Mouse (Mus musculus) forebrain, embryonic 10.5 days (tissue): ENCODE measurements around the gene Xdh. TPM values are rescaled to one million over a fixed set of nuclear protein-coding genes. Genes with fewer than 3 reads are reported as not detected.
"Not testable (repeated sequence)": the region's sequence is repeated elsewhere in the genome, so short reads cannot be mapped to it uniquely, and the experiment has no call there.

Experiments used
- DNase-seq: peaks from one replicate; pipeline ENCODE4 v3.0.0-alpha.2; 2017; ENCODE audit warnings: low spot score; ENCODE audit errors: extremely low spot score
- H3K27ac ChIP-seq: fragments of 300-500 bp; sonication (generic); 2 replicates; pipeline ENCODE4 v1.5.1; 2016; ENCODE audit warnings: mild to moderate bottlenecking
- H3K27me3 ChIP-seq: fragments of 300-500 bp; sonication (generic); 2 replicates; pipeline ENCODE4 v1.6.1; 2016; ENCODE audit warnings: mild to moderate bottlenecking; ENCODE audit not compliant: poor library complexity, severe bottlenecking
- H3K36me3 ChIP-seq: fragments of 300-500 bp; sonication (generic); replicated peaks from 2 replicates; pipeline ENCODE4 v1.6.1; 2016; ENCODE audit warnings: mild to moderate bottlenecking, moderate library complexity
- H3K4me1 ChIP-seq: fragments of 300-500 bp; sonication (generic); 2 replicates; pipeline ENCODE4 v1.6.1; 2016
- H3K4me3 ChIP-seq: fragments of 300-500 bp; sonication (generic); 2 replicates; pipeline ENCODE4 v1.5.1; 2016; ENCODE audit warnings: mild to moderate bottlenecking, moderate library complexity
- H3K9me3 ChIP-seq: fragments of 300-500 bp; sonication (generic); 2 replicates; pipeline ENCODE4 v1.6.1; 2016; ENCODE audit warnings: mild to moderate bottlenecking, moderate library complexity
- WGBS: fragments of 180-500 bp; shearing (Covaris S2); methylation state at CpG from one replicate; pipeline ENCODE4 v1.1.7; 2016; 5-methylcytosine and 5-hydroxymethylcytosine counted together
- polyA plus RNA-seq: library from polyadenylated mRNA; unstranded; fragments of >200 nt; fragmentation: Nextera tagmentation; extraction: Ambion mirVana; gene quantifications from 2 replicates; pipeline ENCODE4 v1.2.1, GENCODE M21; 2016

Xdh gene
- polyA plus RNA-seq, 1 experiment from 2014 or later = 0.15 TPM

- no peaks in the 10 kb centered on the region for H3K36me3 ChIP-seq
- H3K27ac ChIP-seq = no peak overlapping the region
- 92% methylated on average over 11 of the region's 11 CpGs for WGBS
- DNase-seq = no peak
- no peaks in the 10 kb centered on the region for H3K27me3 ChIP-seq
- no peak overlapping the region for H3K4me3 ChIP-seq
- no peaks in the 10 kb centered on the region for H3K4me1 ChIP-seq
- peaks cover 4% of the 10 kb centered on the region; the same call in 1 of the 2 replicates for H3K9me3 ChIP-seq
These were observed 97.0 kb downstream of the Xdh start for GRCm38 (mm10) chr17:73853041-73853440.

GRCm38 (mm10) chr17:73847399-73847798 is 102.6 kb downstream of the Xdh start:
- DNase-seq = no peak
- H3K36me3 ChIP-seq = no peaks in the 10 kb centered on the region
- WGBS = 89% methylated on average over 1 of the region's 1 CpGs
- no peak overlapping the region for H3K27ac ChIP-seq
- no peak overlapping the region for H3K4me3 ChIP-seq
- H3K4me1 ChIP-seq = no peaks in the 10 kb centered on the region
- H3K27me3 ChIP-seq = no peaks in the 10 kb centered on the region
- no peaks in the 10 kb centered on the region for H3K9me3 ChIP-seq

GRCm38 (mm10) chr17:73845632-73846031 is 104.4 kb downstream of the Xdh start:
- Histone ChIP-seq H3K27ac (no peak overlapping the region), H3K4me3 (no peak overlapping the region), H3K36me3 (no peaks in the 10 kb centered on the region), H3K9me3 (no peaks in the 10 kb centered on the region), H3K27me3 (no peaks in the 10 kb centered on the region), H3K4me1 (no peaks in the 10 kb centered on the region)
- 76% methylated on average over 3 of the region's 3 CpGs for WGBS
- DNase-seq = no peak

GRCm38 (mm10) chr17:73842963-73843362 is 107.0 kb downstream of the Xdh start:
- Histone ChIP-seq H3K36me3 (no peaks in the 10 kb centered on the region), H3K9me3 (no peaks in the 10 kb centered on the region), H3K4me3 (no peak overlapping the region), H3K4me1 (peaks cover 7% of the 10 kb centered on the region), H3K27ac (no peak overlapping the region), H3K27me3 (no peaks in the 10 kb centered on the region)
- 90% methylated on average over 1 of the region's 1 CpGs for WGBS
- DNase-seq = no peak

GRCm38 (mm10) chr17:73839876-73840275 is 110.1 kb downstream of the Xdh start:
- H3K4me1 ChIP-seq, H3K27me3 ChIP-seq, H3K4me3 ChIP-seq, H3K27ac ChIP-seq, DNase-seq, H3K36me3 ChIP-seq, H3K9me3 ChIP-seq: not testable (repeated sequence)
- 64% methylated on average over 1 of the region's 1 CpGs for WGBS

DNA sequence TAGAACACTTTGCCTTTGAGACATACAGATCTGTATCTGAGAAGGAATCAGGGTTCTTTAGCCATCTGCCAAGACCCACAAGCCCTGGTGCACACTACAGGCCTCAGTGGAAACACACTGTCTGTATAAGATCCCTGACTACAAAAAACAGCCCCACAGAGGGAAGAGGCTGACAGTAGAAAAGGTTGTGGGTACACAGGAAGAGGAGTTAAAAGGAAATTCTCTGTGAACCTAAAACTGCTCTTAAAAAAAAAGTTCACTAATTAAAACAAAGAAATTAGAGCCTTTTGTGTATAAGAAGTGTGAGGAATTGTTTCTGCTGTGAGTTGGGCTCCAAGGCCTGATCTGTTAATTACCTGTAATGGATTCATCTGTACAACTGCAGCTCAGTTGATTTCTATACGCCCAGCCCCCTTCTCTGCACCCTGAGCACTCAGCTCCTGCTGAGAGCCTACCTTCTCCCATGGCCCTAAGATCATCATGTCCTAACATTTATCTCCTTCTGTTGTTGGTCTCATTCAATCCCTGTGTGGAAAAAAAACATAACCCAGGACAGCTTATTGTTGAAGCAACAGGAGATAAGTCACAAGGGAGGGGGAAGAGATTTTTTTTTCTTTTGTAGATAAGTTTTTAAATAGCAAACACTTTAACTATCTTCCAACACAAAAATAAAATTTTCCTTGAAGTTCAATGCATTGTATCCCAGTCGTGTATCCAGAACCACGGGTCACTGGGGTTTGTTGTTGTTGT is 110.7 kb downstream of the Xdh start:
- peaks cover 7% of the 10 kb centered on the region for H3K4me1 ChIP-seq
- no peak overlapping the region for H3K27ac ChIP-seq
- H3K27me3 ChIP-seq = no peaks in the 10 kb centered on the region
- no peaks in the 10 kb centered on the region for H3K36me3 ChIP-seq
- no peaks in the 10 kb centered on the region for H3K9me3 ChIP-seq
- DNase-seq = no peak
- H3K4me3 ChIP-seq = no peak overlapping the region
- 66% methylated on average over 3 of the region's 3 CpGs for WGBS

DNA sequence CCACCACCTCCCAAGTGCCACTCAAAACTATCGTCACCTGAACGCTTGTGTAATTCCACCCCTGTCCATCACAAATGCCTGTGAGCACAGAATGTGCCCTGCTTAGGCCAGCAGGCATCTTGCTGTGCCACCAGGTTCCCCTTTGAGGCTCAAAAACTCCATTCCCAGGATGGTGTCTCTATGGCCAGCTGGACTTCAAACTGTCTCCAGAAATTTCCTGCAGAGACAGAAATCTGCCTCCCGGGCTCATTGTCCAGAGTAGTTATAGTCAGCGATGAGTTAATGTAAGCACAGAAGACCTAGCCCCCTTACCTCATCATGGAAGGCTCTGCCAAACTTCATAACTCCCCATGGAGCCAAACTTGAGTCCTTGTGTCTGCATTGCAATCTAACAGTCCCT is 112.8 kb downstream of the Xdh start:
- WGBS = 86% methylated on average over 4 of the region's 4 CpGs
- H3K27me3 ChIP-seq = no peaks in the 10 kb centered on the region
- H3K36me3 ChIP-seq = no peaks in the 10 kb centered on the region
- DNase-seq = no peak
- H3K9me3 ChIP-seq = no peaks in the 10 kb centered on the region
- peaks cover 7% of the 10 kb centered on the region for H3K4me1 ChIP-seq
- H3K27ac ChIP-seq = no peak overlapping the region
- H3K4me3 ChIP-seq = no peak overlapping the region

GRCm38 (mm10) chr17:73836601-73837000 is 113.4 kb downstream of the Xdh start:
- H3K9me3 ChIP-seq = no peaks in the 10 kb centered on the region
- no peak overlapping the region for H3K4me3 ChIP-seq
- no peak for DNase-seq
- H3K27me3 ChIP-seq = no peaks in the 10 kb centered on the region
- WGBS = 96% methylated on average over 3 of the region's 3 CpGs
- no peaks in the 10 kb centered on the region for H3K36me3 ChIP-seq
- H3K4me1 ChIP-seq = peaks cover 7% of the 10 kb centered on the region
- H3K27ac ChIP-seq = no peak overlapping the region

Other genes starting within 250 kb of the Xdh start
- 2.5 and 2.6 TPM in 2 replicates for gene Galnt14, start 239.7 kb downstream of the Xdh start, polyA plus RNA-seq
- 9.9 and 10.9 TPM in 2 replicates for gene Ehd3, start 146.1 kb downstream of the Xdh start, polyA plus RNA-seq
- gene Srd5a2, start 97.7 kb upstream of the Xdh start, polyA plus RNA-seq = not detected in 2 replicates